Mouse (Mus musculus) neural tube, postnatal 0 days (tissue): ENCODE results near the gene Mettl9. TPM values are rescaled to one million over a fixed set of nuclear protein-coding genes. Genes with fewer than 3 reads are reported as not detected.

Experiments
- polyA plus RNA-seq: library from polyadenylated mRNA; unstranded; fragments of >200 nt; fragmentation: Nextera tagmentation; extraction: Ambion mirVana; gene quantifications from 2 replicates; pipeline ENCODE4 v1.2.1, GENCODE M21; 2015

The Mettl9 gene
- 147 and 152 TPM in 2 replicates for polyA plus RNA-seq

GRCm38 (mm10) chr7:121033856-121034652, at the start of gene Mettl9:
Gene Mettl9 (plus strand): TSS chr7:121034445.

GRCm38 (mm10) chr7:121074281-121074680, 40.0 kb downstream of the Mettl9 start, which contains the start of gene Igsf6:
Gene Igsf6 (minus strand): TSS chr7:121074572.

DNA sequence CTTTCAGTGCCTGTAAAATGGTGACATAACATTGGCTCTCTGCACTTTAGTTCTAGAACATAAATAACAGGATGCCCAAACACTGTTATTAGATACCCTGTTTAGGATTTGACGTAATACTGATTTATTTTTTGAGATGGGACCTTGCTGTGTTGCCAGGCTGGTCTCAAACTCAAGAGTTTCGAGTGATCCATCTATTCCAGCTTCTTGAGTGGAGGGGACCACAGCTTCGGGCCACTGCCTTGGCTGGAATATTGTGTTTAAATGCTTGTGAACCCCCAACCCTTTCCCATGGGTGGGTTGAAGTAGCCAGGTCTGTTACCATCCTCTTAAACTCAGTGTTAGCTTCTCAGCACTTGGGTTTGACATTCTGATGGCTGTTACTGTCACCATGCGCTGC, 47.1 kb downstream of the Mettl9 start, which contains the start of gene Otoa:
TSS of gene Otoa (plus strand) at position 301 of the 400 bp plus-strand sequence.

Other genes starting within 250 kb of the Mettl9 start
- gene Gm5737, start 222.1 kb upstream of the Mettl9 start, polyA plus RNA-seq, result 0.18 and 0.31 TPM in 2 replicates
- gene Eef2k, start 191.6 kb upstream of the Mettl9 start, polyA plus RNA-seq, result 25.6 and 26.8 TPM in 2 replicates
- 17.5 and 19.6 TPM in 2 replicates for gene Polr3e, start 116.7 kb upstream of the Mettl9 start, polyA plus RNA-seq
- gene Cdr2, start 52.1 kb upstream of the Mettl9 start, polyA plus RNA-seq, result 11.8 and 13.2 TPM in 2 replicates
- not detected in 2 replicates for gene Mfsd13b, start 51.9 kb upstream of the Mettl9 start, polyA plus RNA-seq
- gene Igsf6, start 40.1 kb downstream of the Mettl9 start, polyA plus RNA-seq, result 1.3 and 1.5 TPM in 2 replicates
- 0.21 and 0.34 TPM in 2 replicates for gene Otoa, start 47.2 kb downstream of the Mettl9 start, polyA plus RNA-seq